Mouse (Mus musculus) stomach, postnatal 0 days (tissue): ENCODE data around the gene Msi2. TPM values are rescaled to one million over a fixed set of nuclear protein-coding genes. Genes with fewer than 3 reads are reported as not detected.

ENCODE experiments used
- ATAC-seq: fragments of 200-750 bp; cut with Nextera tagmentation; 2 replicates; pipeline ENCODE4 v1.8.0; 2017; ENCODE audit not compliant: low FRiP score, low TSS enrichment
- DNase-seq: peaks from one replicate; pipeline ENCODE4 v3.0.0-alpha.2; 2016; ENCODE audit warnings: low spot score
- H3K27ac ChIP-seq: fragments of 300-500 bp; sonication (generic); replicated peaks from 2 replicates; pipeline ENCODE4 v1.5.1; 2014; ENCODE audit warnings: mild to moderate bottlenecking, control low read depth
- H3K27me3 ChIP-seq: fragments of 300-500 bp; sonication (generic); 2 replicates; pipeline ENCODE4 v1.6.1; 2014; ENCODE audit warnings: low read length; ENCODE audit not compliant: control insufficient read depth, insufficient read depth
- H3K36me3 ChIP-seq: fragments of 300-500 bp; sonication (generic); 2 replicates; pipeline ENCODE4 v1.6.1; 2014; ENCODE audit warnings: low read length, mixed read lengths; ENCODE audit not compliant: control insufficient read depth, insufficient read depth
- H3K4me1 ChIP-seq: fragments of 300-500 bp; sonication (generic); replicated peaks from 2 replicates; pipeline ENCODE4 v1.6.1; 2014; ENCODE audit warnings: antibody characterized with exemption; ENCODE audit not compliant: control insufficient read depth, insufficient read depth
- H3K4me2 ChIP-seq: fragments of 300-500 bp; sonication (generic); replicated peaks from 2 replicates; pipeline ENCODE4 v1.6.1; 2014; ENCODE audit warnings: low read depth, mild to moderate bottlenecking, control low read depth, moderate library complexity
- H3K4me3 ChIP-seq: fragments of 300-500 bp; sonication (generic); 2 replicates; pipeline ENCODE4 v1.5.1; 2014; ENCODE audit warnings: low read depth, low read length, control low read depth
- H3K9ac ChIP-seq: fragments of 300-500 bp; sonication (generic); 2 replicates; pipeline ENCODE4 v1.6.1; 2014; ENCODE audit warnings: mild to moderate bottlenecking, low read length, control low read depth, mixed read lengths
- H3K9me3 ChIP-seq: fragments of 300-500 bp; sonication (generic); 2 replicates; pipeline ENCODE4 v1.6.1; 2016; ENCODE audit warnings: low read length; ENCODE audit not compliant: control insufficient read depth
- CTCF ChIP-seq: IDR thresholded peaks from 2 replicates; pipeline ENCODE4 v1.5.1; 2016; ENCODE audit warnings: antibody characterized with exemption, low read depth, mild to moderate bottlenecking, moderate library complexity
- EP300 ChIP-seq: optimal IDR thresholded peaks from 2 replicates; pipeline ENCODE3; 2016; ENCODE audit warnings: antibody characterized with exemption
- WGBS: fragments of 180-500 bp; shearing (Covaris S2); extraction: QIAGEN DNeasy Blood & Tissue Kit; methylation state at CpG from one replicate; pipeline ENCODE4 v1.1.7; 2014; 5-methylcytosine and 5-hydroxymethylcytosine counted together
- polyA plus RNA-seq: library from polyadenylated mRNA; unstranded; fragments of >200 nt; fragmentation: Nextera tagmentation; extraction: Ambion mirVana; gene quantifications from 2 replicates; pipeline ENCODE4 v1.2.1, GENCODE M21; 2015

Msi2 gene
- polyA plus RNA-seq, 1 experiment from 2014 or later: 6.7 TPM

- no peak overlapping the region for H3K27ac ChIP-seq
- DNase-seq: no peak
- H3K9me3 ChIP-seq: no peaks in the 10 kb centered on the region
- no peak for ATAC-seq
- peaks cover 5% of the 10 kb centered on the region for H3K36me3 ChIP-seq
- no peak overlapping the region for H3K4me2 ChIP-seq
- H3K4me1 ChIP-seq: no peaks in the 10 kb centered on the region
- 53% methylated on average over 5 of the region's 5 CpGs for WGBS
- TF ChIP-seq CTCF: no peak
- no peak for TF ChIP-seq EP300
- no peak overlapping the region for H3K4me3 ChIP-seq
- no peak overlapping the region for H3K9ac ChIP-seq
- H3K27me3 ChIP-seq: no peaks in the 10 kb centered on the region
Observed at GRCm38 (mm10) chr11:88590647-88591046, 127.7 kb downstream of the Msi2 start.

DNA sequence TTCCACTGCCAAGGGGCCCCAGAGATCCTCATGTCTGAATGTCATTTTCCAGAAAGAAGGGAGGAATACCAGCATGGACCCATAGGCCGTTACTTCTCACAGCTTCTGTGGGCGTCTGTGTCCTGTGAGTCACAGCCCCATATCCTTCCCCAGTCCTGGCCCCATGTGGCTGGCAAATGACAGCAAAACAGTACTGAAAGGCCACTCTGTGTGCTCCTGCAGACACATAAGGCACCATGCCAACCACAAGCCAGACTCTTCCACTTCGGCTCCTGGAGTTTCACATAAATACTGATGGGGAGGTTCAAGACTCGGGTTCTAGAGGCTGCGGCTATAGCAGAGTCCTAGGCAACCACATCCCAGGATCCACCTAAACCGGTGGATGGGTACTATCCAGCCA lies 128.7 kb downstream of the Msi2 start:
- H3K36me3 ChIP-seq: peaks cover 5% of the 10 kb centered on the region

DNA sequence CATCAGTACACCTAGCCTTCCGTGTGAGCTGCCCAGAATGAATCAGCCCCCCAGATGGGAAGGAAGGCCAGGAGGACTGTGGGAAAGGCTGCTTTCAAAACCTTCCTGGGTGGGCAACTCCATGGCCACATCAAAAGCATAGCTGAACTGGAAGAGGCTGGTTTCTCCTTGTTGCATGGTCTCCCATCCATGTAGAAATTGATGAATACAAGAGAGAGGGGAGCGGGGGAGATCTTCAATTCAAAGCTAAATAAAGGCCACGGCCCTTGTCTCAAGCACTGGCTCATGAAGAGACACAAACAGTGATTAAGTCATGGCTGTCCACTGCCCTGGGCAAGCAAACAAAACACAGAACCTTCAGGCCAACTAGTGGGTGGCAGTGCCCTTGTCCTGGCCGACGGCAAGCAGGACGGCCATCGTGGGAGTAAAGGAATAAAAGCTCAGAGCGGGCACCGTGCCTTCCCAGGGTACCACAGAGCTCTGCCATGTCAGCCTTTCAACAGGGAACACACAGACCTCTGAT lies 129.6 kb downstream of the Msi2 start:
- Histone ChIP-seq H3K4me2 (no peak overlapping the region), H3K4me3 (no peak overlapping the region), H3K36me3 (peaks cover 5% of the 10 kb centered on the region), H3K4me1 (peaks cover 6% of the 10 kb centered on the region; the same call in 1 of the 2 replicates), H3K9ac (no peak overlapping the region), H3K9me3 (no peaks in the 10 kb centered on the region), H3K27me3 (no peaks in the 10 kb centered on the region), H3K27ac (no peak overlapping the region)
- 87% methylated on average over 9 of the region's 9 CpGs for WGBS
- no peak for ATAC-seq
- DNase-seq: no peak
- TF ChIP-seq EP300 (no peak), CTCF (no peak)

More for the DNA sequence above, 128.7 kb downstream of the Msi2 start:
- Histone ChIP-seq H3K4me1 (peaks cover 6% of the 10 kb centered on the region; the same call in 1 of the 2 replicates), H3K9ac (no peak overlapping the region), H3K27ac (no peak overlapping the region), H3K27me3 (no peaks in the 10 kb centered on the region), H3K4me2 (no peak overlapping the region), H3K4me3 (no peak overlapping the region), H3K9me3 (no peaks in the 10 kb centered on the region)
- DNase-seq (no peak), ATAC-seq (no peak)
- 84% methylated on average over 6 of the region's 6 CpGs for WGBS
- TF ChIP-seq CTCF (no peak), EP300 (no peak)

GRCm38 (mm10) chr11:88587710-88588109 lies 130.6 kb downstream of the Msi2 start:
- Histone ChIP-seq H3K27me3 (no peaks in the 10 kb centered on the region), H3K4me3 (no peak overlapping the region), H3K27ac (no peak overlapping the region), H3K9me3 (no peaks in the 10 kb centered on the region), H3K4me1 (peaks cover 9% of the 10 kb centered on the region), H3K36me3 (peaks cover 5% of the 10 kb centered on the region), H3K4me2 (no peak overlapping the region), H3K9ac (no peak overlapping the region)
- no peak for ATAC-seq
- no peak for TF ChIP-seq EP300
- WGBS: 70% methylated on average over 5 of the region's 5 CpGs
- no peak for DNase-seq

DNA sequence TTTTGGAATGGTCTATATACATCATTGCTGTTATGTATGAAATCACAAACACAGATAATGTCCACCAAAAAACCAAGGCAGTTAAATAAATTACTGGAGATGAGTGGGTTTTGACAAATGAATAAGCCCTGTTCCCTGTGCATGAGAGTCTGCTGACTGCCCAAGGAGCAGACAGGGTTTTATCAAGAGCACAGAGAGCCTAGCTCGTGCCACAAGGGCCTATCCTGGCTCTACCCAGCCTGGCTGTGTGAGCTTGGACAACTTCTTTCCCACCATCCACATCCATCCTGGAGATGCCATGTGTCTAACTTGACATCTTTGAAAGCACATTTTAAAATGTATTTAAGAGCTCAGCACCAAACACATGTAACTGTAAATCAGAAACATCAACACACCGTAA lies 132.4 kb downstream of the Msi2 start:
- Histone ChIP-seq H3K4me3 (no peak overlapping the region), H3K36me3 (peaks cover 5% of the 10 kb centered on the region), H3K9me3 (no peaks in the 10 kb centered on the region), H3K4me2 (no peak overlapping the region), H3K27me3 (no peaks in the 10 kb centered on the region), H3K4me1 (peaks cover 13% of the 10 kb centered on the region), H3K27ac (peak overlapping the region; percentile 24; the same call in 1 of the 2 replicates), H3K9ac (no peak overlapping the region)
- ATAC-seq: no peak
- 62% methylated on average over 2 of the region's 2 CpGs for WGBS
- no peak for DNase-seq
- no peak for TF ChIP-seq CTCF
- TF ChIP-seq EP300: no peak

GRCm38 (mm10) chr11:88585171-88585632 lies 133.1 kb downstream of the Msi2 start:
- no peak for DNase-seq
- WGBS: 36% methylated on average over 10 of the region's 10 CpGs
- peaks cover 13% of the 10 kb centered on the region for H3K4me1 ChIP-seq

More at GRCm38 (mm10) chr11:88585171-88585632, 133.1 kb downstream of the Msi2 start:
- TF ChIP-seq EP300: no peak
- TF ChIP-seq CTCF: no peak
- Histone ChIP-seq H3K4me2 (no peak overlapping the region), H3K27ac (peak overlapping the region; percentile 41; the same call in 1 of the 2 replicates), H3K4me3 (no peak overlapping the region), H3K9me3 (no peaks in the 10 kb centered on the region), H3K9ac (no peak overlapping the region), H3K36me3 (peaks cover 5% of the 10 kb centered on the region), H3K27me3 (no peaks in the 10 kb centered on the region)
- ATAC-seq: no peak
